Mouse (Mus musculus): ENCODE measurements around the gene Sfrp5.

Sfrp5 gene

GRCm38 (mm10) chr19:42201696-42202381 is at the start of gene Sfrp5:
Gene Sfrp5 (minus strand): TSS chr19:42202252.
- no peak for DNase-seq (ENCODE audit: low read depth, low spot score)

- no peak for DNase-seq (ENCODE audit: low read depth, low spot score)
These were observed 48.2 kb upstream of the Sfrp5 start for GRCm38 (mm10) chr19:42249976-42250914.

GRCm38 (mm10) chr19:42247519-42247918 is 45.5 kb upstream of the Sfrp5 start, which contains the start of gene Golga7b:
Gene Golga7b (plus strand): TSS chr19:42247574.
- DNase-seq (ENCODE audit: low read depth, low spot score): no peak

- no peak for DNase-seq (ENCODE audit: low read depth, low spot score)
These were observed 44.6 kb upstream of the Sfrp5 start for GRCm38 (mm10) chr19:42246626-42247025.

- DNase-seq (ENCODE audit: low read depth, low spot score): no peak
These were observed 41.3 kb upstream of the Sfrp5 start for GRCm38 (mm10) chr19:42243401-42243800.

- DNase-seq (ENCODE audit: low read depth, low spot score): no peak
These were observed 38.8 kb upstream of the Sfrp5 start for GRCm38 (mm10) chr19:42240881-42241280.

- no peak for DNase-seq (ENCODE audit: low read depth, low spot score)
These were observed 36.3 kb upstream of the Sfrp5 start for GRCm38 (mm10) chr19:42238341-42238715.

- DNase-seq (ENCODE audit: low read depth, low spot score): no peak
These were observed 35.7 kb upstream of the Sfrp5 start for GRCm38 (mm10) chr19:42237602-42238340.

GRCm38 (mm10) chr19:42230986-42231385 is 28.9 kb upstream of the Sfrp5 start:
- no peak for DNase-seq (ENCODE audit: low read depth, low spot score)

GRCm38 (mm10) chr19:42230288-42230568 is 28.2 kb upstream of the Sfrp5 start:
- DNase-seq (ENCODE audit: low read depth, low spot score): no peak

GRCm38 (mm10) chr19:42229499-42230287 is 27.6 kb upstream of the Sfrp5 start:
- DNase-seq (ENCODE audit: low read depth, low spot score): no peak

GRCm38 (mm10) chr19:42226451-42226850 is 24.4 kb upstream of the Sfrp5 start:
- DNase-seq (ENCODE audit: low read depth, low spot score): no peak

GRCm38 (mm10) chr19:42217374-42217763 is 15.3 kb upstream of the Sfrp5 start:
- DNase-seq (ENCODE audit: low read depth, low spot score): no peak

GRCm38 (mm10) chr19:42216699-42217373 is 14.8 kb upstream of the Sfrp5 start:
- DNase-seq (ENCODE audit: low read depth, low spot score): no peak

- DNase-seq (ENCODE audit: low read depth, low spot score): no peak
These were observed 12.5 kb upstream of the Sfrp5 start for GRCm38 (mm10) chr19:42214601-42215000.

GRCm38 (mm10) chr19:42211936-42212335 is 9.9 kb upstream of the Sfrp5 start:
- DNase-seq (ENCODE audit: low read depth, low spot score): no peak

- no peak for DNase-seq (ENCODE audit: low read depth, low spot score)
These were observed 7.9 kb upstream of the Sfrp5 start for GRCm38 (mm10) chr19:42209976-42210375.

- no peak for DNase-seq (ENCODE audit: low read depth, low spot score)
These were observed 7.4 kb upstream of the Sfrp5 start for GRCm38 (mm10) chr19:42209485-42209884.

GRCm38 (mm10) chr19:42205201-42205600 is 3.1 kb upstream of the Sfrp5 start:
- DNase-seq (ENCODE audit: low read depth, low spot score): no peak

- no peak for DNase-seq (ENCODE audit: low read depth, low spot score)
These were observed 2.3 kb upstream of the Sfrp5 start for GRCm38 (mm10) chr19:42204306-42204705.

GRCm38 (mm10) chr19:42202467-42202866 is 415 bp upstream of the Sfrp5 start:
- DNase-seq (ENCODE audit: low read depth, low spot score): no peak

All from CD4-positive helper T cell, adult 2 months (primary cell).